Mouse (Mus musculus): ENCODE results near the gene Nfe2.

GRCm38 (mm10) chr15:103280817-103281464 lies 22.7 kb upstream of the Nfe2 start:
- TF ChIP-seq CTCF (IDR thresholded peaks at IDR 0.05; ENCODE audit: low read depth) (peak; percentile 88), EP300 (IDR thresholded peaks at IDR 0.05; ENCODE audit: low read depth) (no peak)

All from liver, postnatal 0 days (tissue).